Mouse (Mus musculus) left cerebral cortex, postnatal 10 days (tissue): Measurements from ENCODE around the gene Mfsd12. TPM values are rescaled to one million over a fixed set of nuclear protein-coding genes. Genes with fewer than 3 reads are reported as not detected.

Experiments
- DNase-seq, 2 experiments: peaks; one replicate each; pipeline ENCODE4 v3.0.0; 2021 to 2022; ENCODE audit warnings: low spot score in 2 of 2, mixed read lengths in 1 of 2; ENCODE audit errors: extremely low spot score in 1 of 2
- intact Hi-C: fragments of 180-260 bp; cut with DNase I; formaldehyde crosslinking; loops from one replicate; pipeline ENCODE4 v1.15.1; 2025
- microRNA-seq: library from miRNA; unstranded; fragments of <30 nt; microRNA quantifications from one replicate; pipeline ENCODE4 v1.2.0, GENCODE M21; 2022
- total RNA-seq, 2 experiments: library from RNA; stranded (reverse); gene quantifications; 2 replicates each; pipeline ENCODE4 v1.2.3; 2021

Mfsd12 gene
- total RNA-seq, 2 experiments from 2014 or later: 32.8 to 35.9 TPM

DNA sequence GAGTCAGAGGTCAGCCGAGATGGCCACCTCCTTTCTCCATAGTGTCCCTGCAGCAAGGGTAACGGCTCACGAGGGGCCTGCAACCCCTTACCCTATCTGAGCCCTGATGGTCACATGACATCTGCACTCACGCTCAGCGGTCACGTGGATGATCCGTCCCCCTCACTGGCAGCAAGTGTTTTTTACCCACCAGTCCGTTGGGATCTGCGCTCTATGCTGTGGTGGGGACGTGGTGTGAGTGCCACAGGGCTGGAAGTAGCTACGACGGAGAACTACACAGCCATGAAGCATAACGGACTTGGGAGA, 51.1 kb downstream of the Mfsd12 start:
- no peak for DNase-seq
- intact Hi-C loops: no loop called here

DNA sequence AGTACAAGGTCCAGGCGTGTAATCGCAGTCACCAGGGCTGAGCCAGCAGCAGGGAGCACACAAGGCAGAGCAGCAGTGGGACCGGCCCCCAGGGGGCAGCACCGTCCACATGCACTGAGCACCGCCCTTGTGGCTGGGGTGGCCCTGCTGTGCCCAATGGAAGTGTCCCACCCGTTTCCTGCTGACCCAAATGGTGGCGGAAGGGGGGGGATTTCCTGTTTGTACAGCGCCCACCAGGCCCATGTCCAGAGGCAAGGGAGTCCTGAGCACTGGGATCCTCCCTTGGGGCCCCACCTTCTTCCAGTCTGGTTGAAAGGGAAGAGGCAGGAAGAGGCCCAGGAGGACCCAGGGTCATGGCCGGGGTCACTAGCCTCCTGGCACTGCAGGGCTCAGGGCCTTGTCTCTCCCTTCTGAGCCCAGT, 51.6 kb downstream of the Mfsd12 start:
- intact Hi-C loops: no loop called here
- peak in 1 of 2 experiments; percentile 94 for DNase-seq

DNA sequence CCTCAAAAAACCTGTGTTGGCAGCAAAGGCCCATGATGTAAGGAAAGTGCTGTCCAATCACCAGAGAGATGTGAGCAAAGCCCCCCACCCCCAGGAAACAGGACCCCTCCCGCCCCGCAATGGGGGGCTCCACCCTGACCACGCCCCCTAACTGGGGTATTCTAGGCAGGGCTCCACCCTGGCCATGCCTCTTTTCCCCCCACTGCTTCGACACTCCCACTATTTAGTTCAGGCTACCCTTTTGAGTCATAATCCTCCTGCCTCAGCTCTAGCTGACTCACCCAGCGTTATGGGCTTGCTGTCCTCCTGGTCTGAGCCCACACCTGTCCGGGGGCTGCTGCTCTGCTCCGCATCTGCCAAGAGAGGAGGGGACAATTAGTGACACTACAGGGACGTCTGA, 52.0 kb downstream of the Mfsd12 start:
- intact Hi-C loops: no loop called here

DNA sequence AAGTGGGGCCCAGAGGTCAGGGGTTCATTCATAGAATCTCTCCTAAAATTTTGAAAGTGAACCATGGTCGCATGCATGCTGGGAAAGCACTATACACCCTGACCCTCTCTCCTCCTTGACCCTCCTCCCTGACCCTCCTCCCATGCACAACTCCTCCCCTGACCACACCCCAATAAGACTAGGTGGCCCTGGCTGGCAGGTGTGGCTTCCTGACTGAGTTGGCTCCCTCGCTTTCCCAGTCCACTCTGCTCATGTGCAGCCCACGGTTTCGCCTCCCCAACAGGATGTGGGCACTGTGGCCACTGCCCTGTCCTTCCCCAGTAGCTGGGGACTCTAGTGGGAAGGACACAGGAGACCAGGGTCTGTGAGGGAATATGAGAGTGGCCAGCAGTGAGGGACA, 53.1 kb downstream of the Mfsd12 start:
- no peak for DNase-seq
- intact Hi-C loops: no loop called here

More for the DNA sequence above, 52.0 kb downstream of the Mfsd12 start:
- DNase-seq: no peak

DNA sequence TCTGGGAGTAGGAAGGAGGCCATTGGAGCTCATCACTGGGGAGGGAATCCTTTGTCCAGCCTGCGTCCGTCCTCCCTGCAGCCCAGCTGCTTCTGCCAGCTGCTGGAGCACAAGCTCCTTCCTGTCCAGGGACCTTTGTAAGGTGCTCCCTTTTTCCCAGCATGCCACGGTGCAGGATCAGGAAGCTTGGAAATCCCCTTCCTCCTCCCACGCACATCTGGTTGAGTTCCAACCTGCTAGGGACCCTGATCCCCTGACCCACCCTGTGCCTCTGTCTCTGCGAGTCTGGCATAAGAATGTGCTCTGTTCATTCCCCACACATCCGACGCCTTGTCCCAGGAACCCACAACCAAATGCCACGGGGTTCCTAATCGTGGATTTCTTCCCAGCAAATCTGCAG, 53.7 kb downstream of the Mfsd12 start:
- peak in 1 of 2 experiments; percentile 71 for DNase-seq
- intact Hi-C loops: no loop called here

DNA sequence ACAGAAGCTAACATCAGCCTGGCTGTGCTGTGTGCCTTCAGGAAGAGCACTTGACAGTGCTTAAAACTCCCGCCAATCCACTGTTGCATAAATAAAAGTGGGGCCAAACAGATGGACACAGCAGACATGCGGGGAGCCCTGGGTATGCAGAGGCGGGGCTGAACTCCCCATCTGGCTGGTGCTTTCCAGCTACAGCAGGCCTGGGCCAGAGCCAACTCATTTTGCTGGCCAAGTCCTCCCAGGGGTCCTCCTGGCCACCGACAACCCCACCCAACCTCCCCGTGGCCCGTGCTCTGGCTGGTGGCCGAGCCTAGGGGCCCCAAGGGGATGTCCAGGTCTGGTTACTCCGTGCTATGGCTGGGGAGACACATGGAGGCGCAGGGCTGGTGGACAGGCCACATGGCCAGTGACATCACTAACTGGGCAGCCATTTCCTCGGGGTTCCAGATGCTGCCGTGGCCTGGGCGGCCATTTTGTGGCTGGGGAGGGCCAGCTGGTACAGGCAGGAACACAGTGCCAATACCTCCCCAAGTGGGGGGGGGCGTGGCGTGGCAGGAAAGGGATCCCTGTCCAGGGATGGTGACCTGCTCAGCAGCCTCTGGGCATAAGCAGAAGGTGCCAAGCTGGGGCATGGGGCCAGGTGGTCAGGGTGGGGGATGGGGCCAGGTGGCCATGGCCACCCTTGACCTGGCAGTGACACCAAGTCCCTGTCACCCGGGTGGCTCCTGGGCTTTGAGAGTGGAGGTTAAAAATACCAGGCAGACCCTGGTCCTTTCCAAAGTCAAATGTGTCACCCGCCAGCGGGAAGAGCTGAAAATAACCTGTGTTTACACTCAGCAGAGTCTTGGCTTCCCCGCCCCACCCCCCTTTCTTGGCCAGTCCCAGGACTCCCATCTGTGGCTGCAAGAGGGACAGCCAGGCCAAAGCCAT, 54.4 kb downstream of the Mfsd12 start:
- intact Hi-C loops: no loop called here
- peak in 1 of 2 experiments; percentile 93 for DNase-seq

DNA sequence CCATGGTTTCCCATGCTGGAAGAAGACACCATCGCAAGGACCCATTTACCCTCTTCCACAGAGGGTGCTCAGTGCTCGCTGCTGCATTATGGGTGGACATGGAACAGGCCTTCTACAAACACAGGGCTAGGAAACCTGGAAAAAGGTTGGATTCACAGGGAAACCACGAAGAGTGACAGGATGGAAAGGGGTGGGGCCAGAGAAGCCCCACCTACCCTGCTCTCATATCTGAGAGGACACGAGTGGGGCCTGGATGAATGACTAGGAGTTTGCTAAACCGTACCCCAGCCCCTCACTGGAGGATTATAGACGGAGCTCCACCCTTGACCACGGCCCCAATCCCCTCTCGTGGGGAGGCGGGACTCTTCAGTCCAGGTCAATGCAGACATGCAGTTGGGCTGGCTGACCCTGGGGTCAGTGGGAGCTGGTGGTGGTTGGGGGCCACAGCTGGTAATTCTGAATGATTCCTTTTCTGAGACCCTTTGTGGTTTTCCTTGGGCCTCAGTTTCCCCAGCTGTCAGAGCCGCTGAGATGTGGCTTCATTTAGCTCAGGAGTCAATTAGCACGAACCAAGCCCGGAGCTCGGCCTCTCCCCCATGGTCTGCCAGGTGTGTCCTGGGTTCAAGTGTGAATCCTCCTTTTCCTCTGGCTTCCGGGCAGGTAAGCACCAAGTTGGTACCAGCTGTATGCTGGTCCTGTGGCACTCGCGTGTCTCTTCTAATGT, 55.5 kb downstream of the Mfsd12 start:
- intact Hi-C loops: no loop called here

DNA sequence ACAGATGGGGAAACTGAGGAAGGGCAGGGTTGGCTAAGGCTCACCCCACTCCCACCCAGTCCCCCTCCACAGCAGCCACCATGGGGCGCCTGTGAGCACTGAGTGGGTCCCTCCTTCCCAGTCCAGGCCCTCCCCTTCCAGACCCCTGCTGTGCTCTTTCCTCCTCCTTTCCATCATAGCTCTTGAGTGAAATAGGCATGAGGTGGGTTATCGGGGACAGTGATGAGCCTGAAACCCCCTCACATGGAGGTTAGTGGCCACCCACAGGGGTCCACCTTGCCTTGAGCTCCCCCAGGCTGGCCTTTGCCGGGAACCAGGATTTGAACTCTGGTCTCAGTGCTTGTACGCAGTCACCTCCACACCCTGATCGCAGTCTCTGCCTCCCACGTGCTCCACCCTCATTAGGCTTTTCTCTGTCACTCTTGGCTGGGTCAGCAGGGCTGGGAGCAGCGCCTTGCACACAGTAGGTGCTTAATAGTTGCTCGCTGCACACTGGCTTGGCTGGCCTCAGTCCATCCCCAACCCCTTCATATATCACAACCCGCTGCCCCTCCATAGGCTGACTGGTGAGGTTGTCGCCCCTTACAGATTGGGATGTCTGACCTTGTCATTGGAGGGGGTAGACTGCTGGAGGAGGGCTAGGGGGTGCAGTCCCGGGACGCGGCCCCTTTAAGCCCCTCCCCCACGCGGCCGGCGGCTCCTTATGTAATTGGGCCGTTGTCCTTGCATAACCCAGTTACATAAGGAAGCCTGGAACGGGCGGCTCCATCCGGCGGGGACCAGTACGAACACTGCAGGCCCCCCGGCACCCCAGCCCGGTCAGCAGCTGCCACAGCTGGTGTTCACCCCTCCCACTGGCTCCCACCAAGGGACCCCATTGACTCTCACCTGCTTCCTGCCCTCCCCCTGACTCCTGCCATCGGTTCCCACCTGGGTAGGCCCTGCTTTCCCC, 56.3 kb downstream of the Mfsd12 start:
- DNase-seq: peak; percentile 70 to 94
- intact Hi-C loops: no loop called here

More for the DNA sequence above, 55.5 kb downstream of the Mfsd12 start:
- no peak for DNase-seq

DNA sequence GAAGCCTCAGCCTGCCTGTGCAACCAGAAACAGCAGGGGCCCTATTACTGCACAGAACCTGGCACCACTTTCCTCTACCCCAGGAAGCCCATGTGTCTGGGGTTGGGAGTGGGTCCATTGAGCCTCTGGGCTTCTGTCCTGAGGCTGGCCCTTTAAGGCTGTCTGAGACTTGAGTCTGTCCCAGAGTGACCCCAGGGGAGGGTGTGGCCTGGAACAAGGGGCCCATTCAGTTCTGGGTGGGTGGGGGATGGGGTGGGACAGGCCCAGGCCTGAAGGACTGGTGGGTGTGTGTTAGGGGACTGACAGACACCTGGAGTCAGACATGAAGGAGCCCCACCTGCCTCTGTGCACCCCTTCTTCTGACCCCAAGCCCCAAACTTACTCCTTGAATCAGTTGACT, 57.4 kb downstream of the Mfsd12 start:
- DNase-seq: peak in 1 of 2 experiments; percentile 79
- intact Hi-C loops: no loop called here

DNA sequence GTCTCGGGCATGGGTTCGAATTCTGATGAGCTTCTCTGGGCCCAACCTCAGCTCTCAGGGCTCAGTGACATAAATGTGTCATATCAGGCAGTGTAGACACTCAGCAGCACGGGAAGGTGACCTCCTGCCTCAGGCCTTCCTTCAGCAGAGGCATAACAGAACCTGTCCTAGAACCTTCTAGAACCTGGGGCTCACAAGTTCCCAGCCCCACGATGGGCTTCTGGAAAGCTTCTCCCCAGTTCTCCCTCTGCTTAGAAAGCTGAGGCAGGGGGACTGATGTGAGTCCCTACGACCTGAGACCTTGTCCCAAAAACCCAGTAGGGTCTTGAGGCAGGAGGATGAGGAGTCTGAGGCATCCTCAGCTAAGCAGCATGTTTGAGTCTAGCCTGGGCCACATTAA, 57.9 kb downstream of the Mfsd12 start:
- DNase-seq: no peak
- intact Hi-C loops: no loop called here

Small RNAs within 50 kb of the gene (microRNA-seq; reads per million reads assigned to microRNA genes)
- 4.0 reads per million, percentile 11 among the genes with 10 or more reads in this experiment for gene Mir6913

Other genes with a start within 250 kb of the Mfsd12 start
- 10 to 100 TPM; 38.7 to 42.6 TPM for gene Zbtb7a, start 222.3 kb upstream of the Mfsd12 start, total RNA-seq
- gene Pias4, start 189.6 kb upstream of the Mfsd12 start, total RNA-seq: 10 to 100 TPM; 24.3 to 25.8 TPM
- gene Eef2, start 180.9 kb upstream of the Mfsd12 start, total RNA-seq: 1,000 to 10,000 TPM; 1,077 to 1,083 TPM
- 10 to 100 TPM; 64.1 to 72.7 TPM for gene Dapk3, start 174.5 kb upstream of the Mfsd12 start, total RNA-seq
- not detected for gene 4930442H23Rik, start 173.6 kb upstream of the Mfsd12 start, total RNA-seq
- gene Nmrk2, start 155.4 kb upstream of the Mfsd12 start, total RNA-seq: not detected
- gene Atcay, start 126.7 kb upstream of the Mfsd12 start, total RNA-seq: 100 to 1,000 TPM; 209 to 222 TPM
- gene Zfr2, start 124.3 kb upstream of the Mfsd12 start, total RNA-seq: 10 to 100 TPM; 62.2 to 63.5 TPM
- gene Matk, start 104.6 kb upstream of the Mfsd12 start, total RNA-seq: 100 to 1,000 TPM; 223 to 225 TPM
- 10 to 100 TPM; 47.8 to 52.7 TPM for gene Mrpl54, start 90.6 kb upstream of the Mfsd12 start, total RNA-seq
- gene Apba3, start 90.5 kb upstream of the Mfsd12 start, total RNA-seq: 10 to 100 TPM; 23.7 to 32.6 TPM
- gene Tjp3, start 65.9 kb upstream of the Mfsd12 start, total RNA-seq: under 1 TPM; 0.39 to 0.49 TPM
- gene Pip5k1c, start 64.5 kb upstream of the Mfsd12 start, total RNA-seq: 100 to 1,000 TPM; 336 to 340 TPM
- 10 to 100 TPM; 26.4 to 26.7 TPM for gene Cactin, start 36.4 kb upstream of the Mfsd12 start, total RNA-seq
- gene Tbxa2r, start 28.8 kb upstream of the Mfsd12 start, total RNA-seq: 1 to 10 TPM; 1.1 to 2.1 TPM
- gene Gipc3, start 14.2 kb upstream of the Mfsd12 start, total RNA-seq: under 1 TPM; 0.39 to 0.49 TPM
- 10 to 100 TPM; 18.3 to 20.3 TPM for gene Hmg20b, start 7.0 kb upstream of the Mfsd12 start, total RNA-seq
- gene 4930404N11Rik, start 8.3 kb downstream of the Mfsd12 start, total RNA-seq: 1 to 10 TPM; 1.2 to 1.7 TPM
- 10 to 100 TPM; 85.7 to 94.7 TPM for gene Fzr1, start 21.0 kb downstream of the Mfsd12 start, total RNA-seq
- gene Dohh, start 26.9 kb downstream of the Mfsd12 start, total RNA-seq: 10 to 100 TPM; 79.3 to 83.5 TPM
- 1 to 10 TPM; 3.4 to 5.0 TPM for gene Gm48551, start 27.0 kb downstream of the Mfsd12 start, total RNA-seq
- 1 to 10 TPM; 2.5 to 3.5 TPM for gene Gm48552, start 31.5 kb downstream of the Mfsd12 start, total RNA-seq
- gene Smim24, start 35.6 kb downstream of the Mfsd12 start, total RNA-seq: 1 to 10 TPM; 2.0 to 2.2 TPM
- 10 to 100 TPM; 40.7 to 44.6 TPM for gene Nfic, start 98.1 kb downstream of the Mfsd12 start, total RNA-seq
- gene Celf5, start 125.2 kb downstream of the Mfsd12 start, total RNA-seq: 100 to 1,000 TPM; 287 to 297 TPM
- gene Ncln, start 138.9 kb downstream of the Mfsd12 start, total RNA-seq: 100 to 1,000 TPM in 1 of 2 experiments, 10 to 100 TPM in 1; 94.8 to 102 TPM
- under 1 TPM; 0.18 to 0.28 TPM for gene S1pr4, start 142.6 kb downstream of the Mfsd12 start, total RNA-seq
- gene Gna15, start 166.7 kb downstream of the Mfsd12 start, total RNA-seq: 1 to 10 TPM; 2.3 to 2.9 TPM
- gene Gna11, start 187.7 kb downstream of the Mfsd12 start, total RNA-seq: 100 to 1,000 TPM; 111 to 118 TPM
- 100 to 1,000 TPM; 542 to 558 TPM for gene Aes, start 202.0 kb downstream of the Mfsd12 start, total RNA-seq
- 10 to 100 TPM; 20.9 to 22.4 TPM for gene Tle2, start 217.1 kb downstream of the Mfsd12 start, total RNA-seq
- 1 to 10 TPM in 1 of 2 experiments, under 1 TPM in 1; 0.93 to 3.0 TPM for gene Tle6, start 243.6 kb downstream of the Mfsd12 start, total RNA-seq
- gene BC025920, start 248.8 kb downstream of the Mfsd12 start, total RNA-seq: 1 to 10 TPM; 1.9 to 2.2 TPM